Mouse (Mus musculus) forelimb bud, embryonic 11.5 days (tissue): ENCODE measurements at regions not wholly inside any gene's neighbourhood (a gene's known extent, or its start where the extent isn't known, plus 50 kb on each side); places are given as distances from the start of the nearest gene placed in this dataset.
"Not testable (repeated sequence)": the region's sequence is repeated elsewhere in the genome, so short reads cannot be mapped to it uniquely, and the experiment has no call there.

Experiments
- DNase-seq: peaks from one replicate; pipeline ENCODE4 v3.0.0-alpha.2; 2012; ENCODE audit warnings: low read depth, low spot score

- DNase-seq = no peak
These were observed 606.2 kb upstream of the Gpc5 start for GRCm38 (mm10) chr14:114485781-114486180.

- not testable (repeated sequence) for DNase-seq
These were observed 598.6 kb upstream of the Gpc5 start for GRCm38 (mm10) chr14:114493371-114493770.

- no peak for DNase-seq
These were observed 587.0 kb upstream of the Gpc5 start for GRCm38 (mm10) chr14:114504976-114505375.

GRCm38 (mm10) chr14:114547910-114548680, 543.9 kb upstream of the Gpc5 start:
- no peak for DNase-seq

GRCm38 (mm10) chr14:114549101-114549500, 542.9 kb upstream of the Gpc5 start:
- DNase-seq = no peak

GRCm38 (mm10) chr14:114566411-114567030, 525.5 kb upstream of the Gpc5 start:
- DNase-seq = no peak

- peak; percentile 57 for DNase-seq
These were observed 524.2 kb upstream of the Gpc5 start for GRCm38 (mm10) chr14:114567673-114568309.

GRCm38 (mm10) chr14:114587367-114588064, 504.5 kb upstream of the Gpc5 start:
- DNase-seq = no peak

- DNase-seq = no peak
These were observed 482.7 kb upstream of the Gpc5 start for GRCm38 (mm10) chr14:114609296-114609695.

- no peak for DNase-seq
These were observed 479.6 kb upstream of the Gpc5 start for GRCm38 (mm10) chr14:114612400-114612799.

GRCm38 (mm10) chr14:114656636-114657035, 435.4 kb upstream of the Gpc5 start:
- no peak for DNase-seq

GRCm38 (mm10) chr14:114662028-114662427, 430.0 kb upstream of the Gpc5 start:
- no peak for DNase-seq

GRCm38 (mm10) chr14:114685133-114685532, 406.9 kb upstream of the Gpc5 start:
- peak; percentile 9 for DNase-seq

GRCm38 (mm10) chr14:114694930-114695329, 397.1 kb upstream of the Gpc5 start:
- no peak for DNase-seq

- no peak for DNase-seq
These were observed 394.5 kb upstream of the Gpc5 start for GRCm38 (mm10) chr14:114697543-114697942.

GRCm38 (mm10) chr14:114723080-114723479, 368.9 kb upstream of the Gpc5 start:
- DNase-seq = no peak

GRCm38 (mm10) chr14:114767323-114767722, 324.7 kb upstream of the Gpc5 start:
- no peak for DNase-seq

GRCm38 (mm10) chr14:114776723-114777122, 315.3 kb upstream of the Gpc5 start:
- no peak for DNase-seq

- DNase-seq = no peak
These were observed 310.2 kb upstream of the Gpc5 start for GRCm38 (mm10) chr14:114781821-114782220.

GRCm38 (mm10) chr14:114790946-114791830, 300.8 kb upstream of the Gpc5 start:
- peak; percentile 80 for DNase-seq

- DNase-seq = no peak
These were observed 300.2 kb upstream of the Gpc5 start for GRCm38 (mm10) chr14:114791831-114792224.
